Mouse (Mus musculus): Measurements from ENCODE around the gene Sft2d1. TPM values are rescaled to one million over a fixed set of nuclear protein-coding genes. Genes with fewer than 3 reads are reported as not detected.

Sft2d1 gene
- polyA plus RNA-seq, 1 experiment from 2014 or later, result 69.3 TPM

GRCm38 (mm10) chr17:8285056-8285455 is 25.8 kb upstream of the Sft2d1 start:
- Histone ChIP-seq H3K27me3 (no peaks in the 10 kb centered on the region), H3K4me3 (peak overlapping the region; percentile 83), H3K9ac (no peak overlapping the region), H3K9me3 (no peaks in the 10 kb centered on the region), H3K4me2 (peak overlapping the region; percentile 83), H3K36me3 (peaks cover 10% of the 10 kb centered on the region; the same call in 1 of the 2 replicates), H3K4me1 (peaks cover 11% of the 10 kb centered on the region), H3K27ac (no peak overlapping the region)
- ATAC-seq (ENCODE audit: insufficient number of reproducible peaks, low FRiP score, low TSS enrichment, low read depth), result no peak
- 38% methylated on average over 8 of the region's 8 CpGs for WGBS

GRCm38 (mm10) chr17:8286987-8287386 is 23.9 kb upstream of the Sft2d1 start:
- Histone ChIP-seq H3K9me3 (no peaks in the 10 kb centered on the region), H3K4me2 (no peak overlapping the region), H3K9ac (no peak overlapping the region), H3K4me1 (peaks cover 11% of the 10 kb centered on the region), H3K27me3 (no peaks in the 10 kb centered on the region), H3K36me3 (peaks cover 16% of the 10 kb centered on the region; the same call in 1 of the 2 replicates), H3K27ac (no peak overlapping the region), H3K4me3 (no peak overlapping the region)
- WGBS, result 88% methylated on average over 4 of the region's 4 CpGs
- ATAC-seq (ENCODE audit: insufficient number of reproducible peaks, low FRiP score, low TSS enrichment, low read depth), result no peak

GRCm38 (mm10) chr17:8289993-8290679 is 20.8 kb upstream of the Sft2d1 start:
- no peak for ATAC-seq (ENCODE audit: insufficient number of reproducible peaks, low FRiP score, low TSS enrichment, low read depth)
- Histone ChIP-seq H3K36me3 (peaks cover 19% of the 10 kb centered on the region; the same call in 1 of the 2 replicates), H3K9me3 (no peaks in the 10 kb centered on the region), H3K27ac (no peak overlapping the region), H3K4me3 (no peak overlapping the region), H3K4me2 (no peak overlapping the region), H3K4me1 (peaks cover under 1% of the 10 kb centered on the region; the same call in 1 of the 2 replicates), H3K9ac (no peak overlapping the region), H3K27me3 (no peaks in the 10 kb centered on the region)
- WGBS, result 93% methylated on average over 3 of the region's 3 CpGs

- Histone ChIP-seq H3K4me2 (no peak overlapping the region), H3K27ac (no peak overlapping the region), H3K4me3 (no peak overlapping the region), H3K27me3 (no peaks in the 10 kb centered on the region), H3K9ac (no peak overlapping the region), H3K36me3 (peaks cover 19% of the 10 kb centered on the region; the same call in 1 of the 2 replicates), H3K9me3 (no peaks in the 10 kb centered on the region), H3K4me1 (no peaks in the 10 kb centered on the region)
- no peak for ATAC-seq (ENCODE audit: insufficient number of reproducible peaks, low FRiP score, low TSS enrichment, low read depth)
These were observed 20.2 kb upstream of the Sft2d1 start for GRCm38 (mm10) chr17:8290736-8291135.

GRCm38 (mm10) chr17:8295825-8296224 is 15.1 kb upstream of the Sft2d1 start:
- no peak for ATAC-seq (ENCODE audit: insufficient number of reproducible peaks, low FRiP score, low TSS enrichment, low read depth)
- H3K9ac ChIP-seq, result no peak overlapping the region
- no peak overlapping the region for H3K4me3 ChIP-seq
- H3K27ac ChIP-seq, result no peak overlapping the region
- H3K9me3 ChIP-seq, result no peaks in the 10 kb centered on the region
- no peak overlapping the region for H3K4me2 ChIP-seq
- H3K4me1 ChIP-seq, result no peaks in the 10 kb centered on the region
- no peaks in the 10 kb centered on the region for H3K27me3 ChIP-seq
- 0 out of 2 replicates have a peak, but pooled peaks cover 9% of the 10 kb centered on the region for H3K36me3 ChIP-seq

GRCm38 (mm10) chr17:8296313-8296844 is 14.5 kb upstream of the Sft2d1 start:
- Histone ChIP-seq H3K4me3 (no peak overlapping the region), H3K27ac (no peak overlapping the region), H3K4me2 (no peak overlapping the region), H3K9ac (no peak overlapping the region), H3K36me3 (0 out of 2 replicates have a peak, but pooled peaks cover 7% of the 10 kb centered on the region), H3K9me3 (no peaks in the 10 kb centered on the region), H3K4me1 (no peaks in the 10 kb centered on the region), H3K27me3 (no peaks in the 10 kb centered on the region)
- no peak for ATAC-seq (ENCODE audit: insufficient number of reproducible peaks, low FRiP score, low TSS enrichment, low read depth)
- WGBS, result 78% methylated on average over 9 of the region's 9 CpGs

GRCm38 (mm10) chr17:8297746-8298145 is 13.2 kb upstream of the Sft2d1 start:
- H3K27ac ChIP-seq, result no peak overlapping the region
- WGBS, result 80% methylated on average over 5 of the region's 5 CpGs
- H3K4me2 ChIP-seq, result no peak overlapping the region
- H3K27me3 ChIP-seq, result no peaks in the 10 kb centered on the region
- no peaks in the 10 kb centered on the region for H3K4me1 ChIP-seq
- no peak for ATAC-seq (ENCODE audit: insufficient number of reproducible peaks, low FRiP score, low TSS enrichment, low read depth)
- H3K9ac ChIP-seq, result no peak overlapping the region
- no peaks in the 10 kb centered on the region for H3K9me3 ChIP-seq
- 0 out of 2 replicates have a peak, but pooled peaks cover 7% of the 10 kb centered on the region for H3K36me3 ChIP-seq
- no peak overlapping the region for H3K4me3 ChIP-seq

- H3K36me3 ChIP-seq, result 0 out of 2 replicates have a peak, but pooled peaks cover 6% of the 10 kb centered on the region
- H3K9me3 ChIP-seq, result no peaks in the 10 kb centered on the region
- no peak overlapping the region for H3K4me3 ChIP-seq
- ATAC-seq (ENCODE audit: insufficient number of reproducible peaks, low FRiP score, low TSS enrichment, low read depth), result no peak
- H3K4me2 ChIP-seq, result no peak overlapping the region
- WGBS, result 87% methylated on average over 2 of the region's 2 CpGs
- no peak overlapping the region for H3K27ac ChIP-seq
- H3K9ac ChIP-seq, result no peak overlapping the region
- no peaks in the 10 kb centered on the region for H3K27me3 ChIP-seq
- H3K4me1 ChIP-seq, result no peaks in the 10 kb centered on the region
These were observed 12.6 kb upstream of the Sft2d1 start for GRCm38 (mm10) chr17:8298281-8298680.

- Histone ChIP-seq H3K27ac (no peak overlapping the region), H3K27me3 (no peaks in the 10 kb centered on the region), H3K4me1 (no peaks in the 10 kb centered on the region), H3K4me3 (no peak overlapping the region), H3K4me2 (no peak overlapping the region), H3K9me3 (no peaks in the 10 kb centered on the region), H3K9ac (no peak overlapping the region), H3K36me3 (0 out of 2 replicates have a peak, but pooled peaks cover 4% of the 10 kb centered on the region)
- ATAC-seq (ENCODE audit: insufficient number of reproducible peaks, low FRiP score, low TSS enrichment, low read depth), result no peak
These were observed 11.4 kb upstream of the Sft2d1 start for GRCm38 (mm10) chr17:8299524-8299923.

- Histone ChIP-seq H3K4me3 (no peak overlapping the region), H3K9ac (no peak overlapping the region), H3K27ac (no peak overlapping the region), H3K9me3 (no peaks in the 10 kb centered on the region), H3K4me1 (no peaks in the 10 kb centered on the region), H3K27me3 (no peaks in the 10 kb centered on the region), H3K4me2 (no peak overlapping the region), H3K36me3 (no peaks in the 10 kb centered on the region)
- 76% methylated on average over 4 of the region's 4 CpGs for WGBS
- no peak for ATAC-seq (ENCODE audit: insufficient number of reproducible peaks, low FRiP score, low TSS enrichment, low read depth)
These were observed 9.4 kb upstream of the Sft2d1 start for GRCm38 (mm10) chr17:8301515-8301914.

GRCm38 (mm10) chr17:8302772-8303438 is 8.0 kb upstream of the Sft2d1 start:
- WGBS, result 72% methylated on average over 7 of the region's 7 CpGs
- H3K36me3 ChIP-seq, result no peaks in the 10 kb centered on the region
- no peak overlapping the region for H3K27ac ChIP-seq
- no peak for ATAC-seq (ENCODE audit: insufficient number of reproducible peaks, low FRiP score, low TSS enrichment, low read depth)
- no peaks in the 10 kb centered on the region for H3K4me1 ChIP-seq
- H3K9ac ChIP-seq, result no peak overlapping the region
- no peaks in the 10 kb centered on the region for H3K27me3 ChIP-seq
- H3K9me3 ChIP-seq, result no peaks in the 10 kb centered on the region
- no peak overlapping the region for H3K4me2 ChIP-seq
- H3K4me3 ChIP-seq, result no peak overlapping the region

GRCm38 (mm10) chr17:8303671-8304070 is 7.2 kb upstream of the Sft2d1 start:
- no peaks in the 10 kb centered on the region for H3K36me3 ChIP-seq
- ATAC-seq (ENCODE audit: insufficient number of reproducible peaks, low FRiP score, low TSS enrichment, low read depth), result no peak
- no peak overlapping the region for H3K9ac ChIP-seq
- no peaks in the 10 kb centered on the region for H3K4me1 ChIP-seq
- H3K4me3 ChIP-seq, result no peak overlapping the region
- no peak overlapping the region for H3K4me2 ChIP-seq
- no peaks in the 10 kb centered on the region for H3K9me3 ChIP-seq
- no peaks in the 10 kb centered on the region for H3K27me3 ChIP-seq
- 58% methylated on average over 5 of the region's 5 CpGs for WGBS
- H3K27ac ChIP-seq, result no peak overlapping the region

All from limb, embryonic 15.5 days (tissue).